Mouse (Mus musculus) CD4-positive helper T cell, adult 2 months (primary cell): ENCODE data around the gene Pwwp2b.

Experiments used
- DNase-seq: peaks from one replicate; pipeline ENCODE4 v3.0.0-alpha.2; 2012; ENCODE audit warnings: low read depth, missing footprints, low spot score

Gene Pwwp2b

DNA sequence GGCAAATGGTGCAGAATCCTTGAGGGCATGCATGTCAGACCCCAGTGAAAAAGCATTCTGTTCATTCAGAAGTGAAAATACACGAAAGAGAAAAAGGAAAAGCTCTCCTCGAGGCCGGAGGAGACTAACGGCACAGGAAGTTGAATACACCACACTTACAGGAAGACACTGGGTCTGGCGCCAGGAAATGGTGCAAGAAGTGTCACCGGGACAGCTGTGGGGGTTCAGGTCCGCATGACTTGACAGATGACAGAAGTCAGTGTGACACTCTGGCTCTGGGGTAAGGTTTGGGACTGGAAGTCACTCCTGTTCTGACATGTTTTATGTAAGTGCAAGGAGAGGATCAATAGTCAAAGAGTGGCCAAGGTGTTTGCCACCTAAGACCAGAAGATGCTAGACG is 23.6 kb upstream of the Pwwp2b start:
- DNase-seq = peak; percentile 59

- no peak for DNase-seq
Observed at GRCm38 (mm10) chr7:139226416-139226815, 21.9 kb upstream of the Pwwp2b start.

GRCm38 (mm10) chr7:139228447-139229171 is 19.7 kb upstream of the Pwwp2b start:
- DNase-seq = no peak

GRCm38 (mm10) chr7:139229837-139230236 is 18.4 kb upstream of the Pwwp2b start:
- no peak for DNase-seq

DNA sequence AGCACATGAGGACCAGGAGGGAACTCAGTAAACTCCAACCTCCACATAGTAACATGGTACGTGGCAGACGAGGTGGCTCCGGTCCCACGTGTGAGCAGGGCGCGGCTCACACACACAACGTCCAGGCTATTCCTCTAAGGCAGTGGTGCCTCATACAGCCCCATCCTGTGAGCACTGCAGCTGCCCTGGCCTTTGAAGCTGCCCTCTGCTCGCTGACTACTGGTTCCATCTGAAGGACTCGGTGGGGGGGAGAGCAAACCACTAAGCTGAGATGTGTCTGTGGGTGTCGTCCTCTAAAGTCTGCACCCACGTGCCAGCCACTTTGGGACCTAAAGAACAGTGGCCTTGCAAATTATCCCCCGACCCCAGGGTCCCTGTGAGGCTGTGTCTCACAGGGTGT is 18.0 kb upstream of the Pwwp2b start:
- no peak for DNase-seq

GRCm38 (mm10) chr7:139233714-139234113 is 14.6 kb upstream of the Pwwp2b start:
- DNase-seq = peak; percentile 81

GRCm38 (mm10) chr7:139234426-139235188 is 13.7 kb upstream of the Pwwp2b start:
- DNase-seq = no peak

GRCm38 (mm10) chr7:139235651-139236358 is 12.5 kb upstream of the Pwwp2b start:
- DNase-seq = no peak

DNA sequence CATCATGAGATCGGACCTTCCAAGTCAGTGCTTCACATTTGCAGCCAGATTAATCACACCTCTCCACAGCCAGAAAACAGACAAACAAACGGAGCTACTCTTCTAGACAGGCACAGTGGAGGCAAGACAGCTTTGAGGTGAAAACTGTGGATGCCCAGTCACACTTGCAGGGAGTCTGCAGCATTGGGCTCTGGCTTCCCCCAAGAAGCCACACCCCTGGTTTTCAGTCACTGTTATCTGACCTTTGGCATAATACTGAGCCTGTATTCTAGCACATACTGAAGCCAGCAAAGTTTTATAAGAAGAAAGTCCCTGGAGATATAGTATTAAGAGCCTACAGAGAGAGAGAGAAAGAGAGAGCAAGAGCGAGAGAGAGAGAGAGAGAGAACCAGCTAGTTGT is 8.8 kb upstream of the Pwwp2b start:
- no peak for DNase-seq

DNA sequence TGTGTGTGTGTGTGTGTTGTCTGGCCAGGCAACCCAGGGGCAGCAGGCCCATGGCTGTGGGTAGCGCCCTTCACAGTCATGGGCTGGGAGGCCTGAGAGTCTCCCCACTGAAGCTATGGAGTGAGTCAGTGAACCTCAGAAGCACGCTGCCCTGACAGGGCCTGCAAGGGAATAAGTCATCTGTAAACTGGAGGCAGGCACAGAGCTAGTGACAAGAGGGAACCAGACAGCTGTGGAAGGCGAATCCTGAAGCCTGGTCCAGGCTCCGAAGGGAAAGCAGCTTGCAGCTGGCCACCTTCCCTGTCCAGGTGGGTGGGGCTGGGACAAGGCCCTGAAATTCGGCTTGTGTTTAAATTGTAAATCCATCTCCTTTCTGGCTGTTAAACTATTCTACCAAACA is 2.2 kb upstream of the Pwwp2b start:
- no peak for DNase-seq

DNA sequence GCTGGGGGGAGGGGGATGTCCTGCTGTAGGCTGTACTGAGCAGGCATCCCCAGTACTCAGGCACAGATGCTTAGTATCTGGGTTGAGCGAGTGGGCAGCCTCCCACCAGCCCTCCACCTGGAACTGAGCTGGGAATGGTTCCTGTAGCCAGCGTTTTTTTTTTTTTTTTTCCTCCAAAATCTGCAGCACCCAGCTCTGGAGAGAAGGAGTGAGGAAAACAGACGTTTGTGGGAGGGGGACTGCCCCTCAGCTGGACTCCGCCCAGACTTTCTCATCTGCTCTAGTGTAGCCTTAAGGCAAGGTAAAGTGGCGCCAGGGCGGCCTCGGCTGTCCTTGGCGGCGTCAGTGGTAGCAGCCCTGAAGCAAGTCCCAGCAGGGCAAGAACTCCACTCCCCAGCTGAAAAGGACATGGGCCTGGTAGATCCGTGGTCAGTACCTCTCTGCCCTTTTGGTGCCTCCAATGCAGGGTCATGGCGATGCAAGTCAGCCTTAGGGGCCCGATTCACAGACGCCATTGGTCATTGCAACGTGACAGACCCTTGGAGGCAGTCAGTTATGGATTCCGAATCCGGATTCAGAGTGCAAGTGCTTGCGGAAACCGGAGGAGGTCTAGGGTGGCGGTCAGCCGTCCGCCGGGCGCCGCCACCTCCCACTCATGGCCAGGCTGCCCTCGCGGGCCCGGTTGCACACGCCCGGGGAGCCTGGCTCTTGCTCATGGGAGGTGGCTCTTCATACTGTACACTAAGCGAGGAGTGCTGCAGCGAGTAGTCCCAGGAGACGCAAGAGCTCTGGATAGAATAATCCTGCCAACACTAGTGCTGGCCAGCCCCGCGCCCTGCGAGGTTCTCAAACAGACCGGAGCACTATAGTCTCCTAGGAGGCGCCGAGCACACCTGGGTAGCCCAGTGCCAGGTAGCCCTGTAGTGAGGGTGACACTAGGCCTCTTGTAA is 1.1 kb upstream of the Pwwp2b start:
- DNase-seq = peak; percentile 23

GRCm38 (mm10) chr7:139248615-139249405 is 528 bp downstream of the Pwwp2b start:
- peak; percentile 20 for DNase-seq

- no peak for DNase-seq
Observed at GRCm38 (mm10) chr7:139249406-139250210, 1.3 kb downstream of the Pwwp2b start.

GRCm38 (mm10) chr7:139251881-139252301 is 3.6 kb downstream of the Pwwp2b start:
- DNase-seq = no peak

- DNase-seq = no peak
Observed at GRCm38 (mm10) chr7:139252566-139252965, 4.3 kb downstream of the Pwwp2b start.

GRCm38 (mm10) chr7:139252986-139253385 is 4.7 kb downstream of the Pwwp2b start:
- no peak for DNase-seq

- no peak for DNase-seq
Observed at GRCm38 (mm10) chr7:139253462-139253861, 5.2 kb downstream of the Pwwp2b start.

- DNase-seq = no peak
Observed at GRCm38 (mm10) chr7:139254626-139255025, 6.3 kb downstream of the Pwwp2b start.

DNA sequence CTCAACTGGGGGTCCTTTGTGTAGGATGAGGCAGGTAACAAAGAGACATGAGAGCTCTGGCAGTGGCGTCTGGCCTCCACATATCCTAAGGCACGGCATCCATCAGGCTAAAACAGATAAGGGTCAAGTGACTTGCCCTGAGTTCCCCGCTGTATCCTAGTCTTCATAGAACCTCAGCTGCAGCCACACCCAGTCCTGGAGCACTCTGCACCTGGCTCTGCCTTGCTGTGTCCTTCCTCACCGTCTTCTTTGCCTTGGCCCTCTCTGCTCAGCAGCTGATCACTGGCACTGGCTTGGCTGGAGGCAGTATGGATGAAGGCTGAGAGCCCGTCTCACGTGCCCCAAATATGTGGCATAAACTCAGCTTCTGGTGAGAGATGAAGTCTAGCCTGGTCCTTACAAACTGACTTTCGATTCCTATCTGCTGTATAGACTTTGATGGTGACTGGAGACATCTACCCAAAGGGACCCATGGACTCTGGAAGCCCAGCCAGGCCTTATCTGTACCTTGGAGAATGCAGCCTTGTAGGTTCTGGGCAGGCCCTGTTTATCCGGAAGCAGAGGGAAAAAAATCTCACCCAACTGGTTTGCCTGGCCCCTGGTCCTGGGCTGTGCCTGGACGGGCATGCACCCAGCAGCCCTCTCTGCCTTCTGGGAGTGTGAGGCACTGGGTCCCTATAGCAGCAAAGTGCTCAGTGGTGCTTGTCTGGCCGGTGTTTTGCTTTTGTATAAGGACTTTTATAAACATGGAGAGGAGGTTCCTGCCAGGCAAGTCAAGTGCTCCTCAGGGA is 9.7 kb downstream of the Pwwp2b start:
- no peak for DNase-seq
